Mouse (Mus musculus): ENCODE data around the gene Ccer2. TPM values are rescaled to one million over a fixed set of nuclear protein-coding genes. Genes with fewer than 3 reads are reported as not detected.

The Ccer2 gene
- polyA plus RNA-seq, 1 experiment from 2014 or later, result 1.1 TPM

GRCm38 (mm10) chr7:28780067-28780658, 24.2 kb downstream of the Ccer2 start:
- H3K27ac ChIP-seq (ENCODE audit: low read depth, low read length), result no peak overlapping the region

GRCm38 (mm10) chr7:28780857-28781256, 24.9 kb downstream of the Ccer2 start:
- no peak overlapping the region for H3K27ac ChIP-seq (ENCODE audit: low read depth, low read length)
- H3K36me3 ChIP-seq (ENCODE audit: control insufficient read depth, insufficient read depth, low read length), result no peaks in the 10 kb centered on the region
- H3K27me3 ChIP-seq (replicated peaks; ENCODE audit: control insufficient read depth, insufficient read depth, low read length), result no peaks in the 10 kb centered on the region
- no peaks in the 10 kb centered on the region for H3K4me1 ChIP-seq (ENCODE audit: control insufficient read depth, insufficient read depth, low read depth, low read length)
- ATAC-seq, result no peak
- H3K9me3 ChIP-seq (ENCODE audit: control insufficient read depth, low read length), result no peaks in the 10 kb centered on the region
- no peak overlapping the region for H3K4me2 ChIP-seq (ENCODE audit: low read length)
- WGBS, result 78% methylated on average over 7 of the region's 7 CpGs
- no peak overlapping the region for H3K4me3 ChIP-seq (ENCODE audit: low read length)
- no peak overlapping the region for H3K9ac ChIP-seq (ENCODE audit: low read depth, low read length)

More at GRCm38 (mm10) chr7:28780067-28780658, 24.2 kb downstream of the Ccer2 start:
- Histone ChIP-seq H3K27me3 (replicated peaks; ENCODE audit: control insufficient read depth, insufficient read depth, low read length) (no peaks in the 10 kb centered on the region), H3K4me3 (ENCODE audit: low read length) (no peak overlapping the region), H3K9me3 (ENCODE audit: control insufficient read depth, low read length) (no peaks in the 10 kb centered on the region), H3K36me3 (ENCODE audit: control insufficient read depth, insufficient read depth, low read length) (no peaks in the 10 kb centered on the region), H3K9ac (ENCODE audit: low read depth, low read length) (no peak overlapping the region), H3K4me2 (ENCODE audit: low read length) (no peak overlapping the region), H3K4me1 (ENCODE audit: control insufficient read depth, insufficient read depth, low read depth, low read length) (no peaks in the 10 kb centered on the region)
- ATAC-seq, result peak; percentile 67
- 45% methylated on average over 6 of the region's 6 CpGs for WGBS

GRCm38 (mm10) chr7:28781261-28781663, 25.3 kb downstream of the Ccer2 start:
- 88% methylated on average over 8 of the region's 8 CpGs for WGBS
- ATAC-seq, result no peak
- H3K9me3 ChIP-seq (ENCODE audit: control insufficient read depth, low read length), result no peaks in the 10 kb centered on the region
- no peaks in the 10 kb centered on the region for H3K36me3 ChIP-seq (ENCODE audit: control insufficient read depth, insufficient read depth, low read length)
- no peak overlapping the region for H3K27ac ChIP-seq (ENCODE audit: low read depth, low read length)
- no peaks in the 10 kb centered on the region for H3K27me3 ChIP-seq (replicated peaks; ENCODE audit: control insufficient read depth, insufficient read depth, low read length)
- H3K9ac ChIP-seq (ENCODE audit: low read depth, low read length), result no peak overlapping the region
- no peak overlapping the region for H3K4me2 ChIP-seq (ENCODE audit: low read length)
- no peak overlapping the region for H3K4me3 ChIP-seq (ENCODE audit: low read length)
- no peaks in the 10 kb centered on the region for H3K4me1 ChIP-seq (ENCODE audit: control insufficient read depth, insufficient read depth, low read depth, low read length)

GRCm38 (mm10) chr7:28785161-28785560, 29.2 kb downstream of the Ccer2 start:
- Histone ChIP-seq H3K36me3 (ENCODE audit: control insufficient read depth, insufficient read depth, low read length) (peaks cover 3% of the 10 kb centered on the region), H3K4me3 (ENCODE audit: low read length) (no peak overlapping the region), H3K4me2 (ENCODE audit: low read length) (no peak overlapping the region), H3K9me3 (ENCODE audit: control insufficient read depth, low read length) (no peaks in the 10 kb centered on the region), H3K4me1 (ENCODE audit: control insufficient read depth, insufficient read depth, low read depth, low read length) (no peaks in the 10 kb centered on the region), H3K27me3 (replicated peaks; ENCODE audit: control insufficient read depth, insufficient read depth, low read length) (no peaks in the 10 kb centered on the region), H3K27ac (ENCODE audit: low read depth, low read length) (no peak overlapping the region), H3K9ac (ENCODE audit: low read depth, low read length) (no peak overlapping the region)
- no peak for ATAC-seq
- WGBS, result 71% methylated on average over 5 of the region's 5 CpGs

GRCm38 (mm10) chr7:28787884-28788283, 31.9 kb downstream of the Ccer2 start:
- Histone ChIP-seq H3K36me3 (ENCODE audit: control insufficient read depth, insufficient read depth, low read length) (peaks cover 3% of the 10 kb centered on the region), H3K27me3 (replicated peaks; ENCODE audit: control insufficient read depth, insufficient read depth, low read length) (no peaks in the 10 kb centered on the region), H3K4me1 (ENCODE audit: control insufficient read depth, insufficient read depth, low read depth, low read length) (no peaks in the 10 kb centered on the region), H3K4me3 (ENCODE audit: low read length) (no peak overlapping the region), H3K9me3 (ENCODE audit: control insufficient read depth, low read length) (no peaks in the 10 kb centered on the region), H3K4me2 (ENCODE audit: low read length) (no peak overlapping the region), H3K9ac (ENCODE audit: low read depth, low read length) (no peak overlapping the region), H3K27ac (ENCODE audit: low read depth, low read length) (no peak overlapping the region)
- no peak for ATAC-seq
- WGBS, result 92% methylated on average over 9 of the region's 9 CpGs

- Histone ChIP-seq H3K36me3 (ENCODE audit: control insufficient read depth, insufficient read depth, low read length) (peaks cover 3% of the 10 kb centered on the region), H3K4me1 (ENCODE audit: control insufficient read depth, insufficient read depth, low read depth, low read length) (no peaks in the 10 kb centered on the region), H3K27me3 (replicated peaks; ENCODE audit: control insufficient read depth, insufficient read depth, low read length) (no peaks in the 10 kb centered on the region), H3K9me3 (ENCODE audit: control insufficient read depth, low read length) (no peaks in the 10 kb centered on the region), H3K4me3 (ENCODE audit: low read length) (no peak within 1 kb of the TSS), H3K27ac (ENCODE audit: low read depth, low read length) (no peak within 1 kb of the TSS), H3K9ac (ENCODE audit: low read depth, low read length) (no peak within 1 kb of the TSS), H3K4me2 (ENCODE audit: low read length) (no peak within 1 kb of the TSS)
- no peak for ATAC-seq
- 75% methylated on average over 5 of the region's 5 CpGs for WGBS
Observed at GRCm38 (mm10) chr7:28788307-28789195, 32.6 kb downstream of the Ccer2 start, which contains the start of gene Rinl. Gene Rinl (plus strand): TSS chr7:28788969.

GRCm38 (mm10) chr7:28789235-28789634, 33.3 kb downstream of the Ccer2 start:
- 82% methylated on average over 3 of the region's 3 CpGs for WGBS
- H3K27me3 ChIP-seq (replicated peaks; ENCODE audit: control insufficient read depth, insufficient read depth, low read length), result no peaks in the 10 kb centered on the region
- no peak overlapping the region for H3K27ac ChIP-seq (ENCODE audit: low read depth, low read length)
- no peak for ATAC-seq
- no peak overlapping the region for H3K9ac ChIP-seq (ENCODE audit: low read depth, low read length)
- no peak overlapping the region for H3K4me2 ChIP-seq (ENCODE audit: low read length)
- no peaks in the 10 kb centered on the region for H3K9me3 ChIP-seq (ENCODE audit: control insufficient read depth, low read length)
- no peak overlapping the region for H3K4me3 ChIP-seq (ENCODE audit: low read length)
- peaks cover 3% of the 10 kb centered on the region for H3K36me3 ChIP-seq (ENCODE audit: control insufficient read depth, insufficient read depth, low read length)
- H3K4me1 ChIP-seq (ENCODE audit: control insufficient read depth, insufficient read depth, low read depth, low read length), result no peaks in the 10 kb centered on the region

- peak; percentile 65; the same call in 1 of the 2 replicates for ATAC-seq
- peaks cover 3% of the 10 kb centered on the region for H3K36me3 ChIP-seq (ENCODE audit: control insufficient read depth, insufficient read depth, low read length)
Observed at GRCm38 (mm10) chr7:28790066-28790806, 34.3 kb downstream of the Ccer2 start.

GRCm38 (mm10) chr7:28791706-28792105, 35.7 kb downstream of the Ccer2 start:
- ATAC-seq, result no peak
- Histone ChIP-seq H3K9ac (ENCODE audit: low read depth, low read length) (no peak overlapping the region), H3K27ac (ENCODE audit: low read depth, low read length) (no peak overlapping the region), H3K4me2 (ENCODE audit: low read length) (no peak overlapping the region), H3K9me3 (ENCODE audit: control insufficient read depth, low read length) (no peaks in the 10 kb centered on the region), H3K36me3 (ENCODE audit: control insufficient read depth, insufficient read depth, low read length) (peaks cover 3% of the 10 kb centered on the region), H3K27me3 (replicated peaks; ENCODE audit: control insufficient read depth, insufficient read depth, low read length) (no peaks in the 10 kb centered on the region), H3K4me1 (ENCODE audit: control insufficient read depth, insufficient read depth, low read depth, low read length) (no peaks in the 10 kb centered on the region; the same call in 1 of the 2 replicates), H3K4me3 (ENCODE audit: low read length) (no peak overlapping the region)

More at GRCm38 (mm10) chr7:28790066-28790806, 34.3 kb downstream of the Ccer2 start:
- H3K27me3 ChIP-seq (replicated peaks; ENCODE audit: control insufficient read depth, insufficient read depth, low read length), result no peaks in the 10 kb centered on the region
- no peak overlapping the region for H3K4me3 ChIP-seq (ENCODE audit: low read length)
- no peak overlapping the region for H3K27ac ChIP-seq (ENCODE audit: low read depth, low read length)
- H3K4me2 ChIP-seq (ENCODE audit: low read length), result no peak overlapping the region
- no peaks in the 10 kb centered on the region for H3K4me1 ChIP-seq (ENCODE audit: control insufficient read depth, insufficient read depth, low read depth, low read length)
- H3K9me3 ChIP-seq (ENCODE audit: control insufficient read depth, low read length), result no peaks in the 10 kb centered on the region
- 50% methylated on average over 8 of the region's 8 CpGs for WGBS
- no peak overlapping the region for H3K9ac ChIP-seq (ENCODE audit: low read depth, low read length)

All from hindbrain, embryonic 16.5 days (tissue).